Mouse (Mus musculus) C2C12 (cell line): ENCODE data around the gene Pmpca. TPM values are rescaled to one million over a fixed set of nuclear protein-coding genes. Genes with fewer than 3 reads are reported as not detected.

ENCODE experiments used
- H3K27me3 ChIP-seq: one replicate; pipeline ENCODE4 v1.6.1; 2011; ENCODE audit not compliant: control insufficient read depth, insufficient read depth, insufficient read length
- H3K36me3 ChIP-seq: one replicate; pipeline ENCODE4 v1.6.1; 2011; ENCODE audit not compliant: control insufficient read depth, insufficient read depth
- H3K4me3 ChIP-seq: one replicate; pipeline ENCODE4 v1.5.1; 2011; ENCODE audit warnings: mild to moderate bottlenecking, control low read depth; ENCODE audit not compliant: poor library complexity, insufficient read depth, severe bottlenecking
- H3K79me2 ChIP-seq: one replicate; pipeline ENCODE4 v1.6.1; 2011; ENCODE audit not compliant: control insufficient read depth, insufficient read depth
- H3K79me3 ChIP-seq: one replicate; pipeline ENCODE4 v1.6.1; 2011; ENCODE audit warnings: low read depth, control low read depth
- H3ac ChIP-seq: one replicate; pipeline ENCODE3; 2011; ENCODE audit warnings: low read depth; ENCODE audit not compliant: control insufficient read depth, insufficient read length
- CEBPB ChIP-seq: IDR thresholded peaks from one replicate; pipeline ENCODE4 v1.6.1; 2011; ENCODE audit warnings: low read depth, mild to moderate bottlenecking, control low read depth, moderate library complexity
- CTCF ChIP-seq: IDR thresholded peaks from one replicate; pipeline ENCODE4 v1.5.1; 2011; ENCODE audit not compliant: control insufficient read depth, insufficient read depth, insufficient read length
- FOSL1 ChIP-seq: IDR thresholded peaks from one replicate; pipeline ENCODE4 v1.8.0; 2011; ENCODE audit warnings: mild to moderate bottlenecking, low read length; ENCODE audit not compliant: poor library complexity, insufficient read depth, severe bottlenecking
- MAX ChIP-seq: IDR thresholded peaks from one replicate; pipeline ENCODE4 v1.6.1; 2011; ENCODE audit warnings: mild to moderate bottlenecking, control low read depth
- MYOD1 ChIP-seq: IDR thresholded peaks from one replicate; pipeline ENCODE4 v1.6.1; 2011; ENCODE audit warnings: low read depth; ENCODE audit not compliant: control insufficient read depth, insufficient read length
- MYOG ChIP-seq: IDR thresholded peaks from one replicate; pipeline ENCODE4 v1.6.1; 2011; ENCODE audit not compliant: control insufficient read depth, insufficient read length; ENCODE audit errors: extremely low read depth
- USF1 ChIP-seq: IDR thresholded peaks from one replicate; pipeline ENCODE4 v1.6.1; 2011; ENCODE audit warnings: low read depth, mild to moderate bottlenecking, control low read depth, moderate library complexity
- polyA plus RNA-seq: library from polyadenylated mRNA; unstranded; fragments of >200 nt; fragmentation: generic; extraction: Trizol; gene quantifications from one replicate; pipeline ENCODE4 v1.2.1, GENCODE M21; 2012; ENCODE audit warnings: missing spikeins

Pmpca gene
- polyA plus RNA-seq, 1 experiment = 93.8 TPM

- Histone ChIP-seq H3K36me3 (no peaks in the 10 kb centered on the region), H3K27me3 (no peaks in the 10 kb centered on the region), H3K79me3 (no peaks in the 10 kb centered on the region), H3K79me2 (no peaks in the 10 kb centered on the region), H3K4me3 (no peak overlapping the region), H3ac (no peak overlapping the region)
- TF ChIP-seq FOSL1 = no peak
Observed at GRCm38 (mm10) chr2:26356678-26357077, 32.5 kb upstream of the Pmpca start.

GRCm38 (mm10) chr2:26357484-26357883 lies 31.7 kb upstream of the Pmpca start:
- TF ChIP-seq USF1 (no peak), MAX (no peak)
- Histone ChIP-seq H3K79me3 (no peaks in the 10 kb centered on the region), H3ac (no peak overlapping the region), H3K4me3 (no peak overlapping the region), H3K36me3 (no peaks in the 10 kb centered on the region), H3K79me2 (no peaks in the 10 kb centered on the region), H3K27me3 (no peaks in the 10 kb centered on the region)

- TF ChIP-seq MYOD1 (no peak), FOSL1 (no peak), USF1 (no peak), CTCF (no peak), MAX (no peak), CEBPB (no peak), MYOG (no peak)
- Histone ChIP-seq H3K4me3 (no peak overlapping the region), H3K36me3 (peaks cover 4% of the 10 kb centered on the region), H3K27me3 (no peaks in the 10 kb centered on the region), H3K79me2 (no peaks in the 10 kb centered on the region), H3ac (no peak overlapping the region), H3K79me3 (no peaks in the 10 kb centered on the region)
Observed at GRCm38 (mm10) chr2:26358667-26359320, 30.3 kb upstream of the Pmpca start.

DNA sequence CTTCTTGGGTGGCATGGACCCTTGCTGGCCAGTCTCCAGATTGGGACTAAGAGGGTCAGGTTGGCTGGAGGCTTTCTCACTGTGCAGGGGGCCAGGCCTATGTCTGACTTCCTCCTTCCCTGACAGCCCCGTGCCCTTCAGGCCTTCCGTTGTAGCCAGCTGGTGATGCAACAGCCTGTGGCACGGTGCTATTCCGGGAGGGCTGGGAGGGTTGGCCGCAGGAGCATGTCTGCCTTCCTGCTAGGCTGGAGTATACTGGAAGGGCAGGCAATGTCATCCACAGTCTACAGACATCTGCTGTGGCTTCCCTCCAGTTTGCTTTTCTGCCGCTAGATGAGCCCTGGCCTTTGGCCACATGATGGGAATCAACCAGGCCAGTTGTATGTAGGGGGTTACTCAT lies 29.2 kb upstream of the Pmpca start:
- Histone ChIP-seq H3K27me3 (no peaks in the 10 kb centered on the region), H3K79me2 (no peaks in the 10 kb centered on the region), H3K36me3 (peaks cover 16% of the 10 kb centered on the region), H3ac (no peak overlapping the region), H3K4me3 (no peak overlapping the region), H3K79me3 (no peaks in the 10 kb centered on the region)
- TF ChIP-seq FOSL1 = no peak
- TF ChIP-seq MAX = no peak
- no peak for TF ChIP-seq USF1
- TF ChIP-seq CTCF = no peak
- no peak for TF ChIP-seq MYOG

- Histone ChIP-seq H3K27me3 (no peaks in the 10 kb centered on the region), H3K4me3 (no peak within 1 kb of the TSS), H3K79me3 (no peaks in the 10 kb centered on the region), H3K79me2 (no peaks in the 10 kb centered on the region), H3ac (no peak within 1 kb of the TSS), H3K36me3 (peaks cover 24% of the 10 kb centered on the region)
- TF ChIP-seq FOSL1 = no peak
- TF ChIP-seq MAX = no peak
- no peak for TF ChIP-seq CEBPB
- TF ChIP-seq USF1 = no peak
- TF ChIP-seq MYOD1 = no peak
- no peak for TF ChIP-seq MYOG
- TF ChIP-seq CTCF = no peak
Observed at GRCm38 (mm10) chr2:26360772-26361171, 28.4 kb upstream of the Pmpca start, which contains the start of gene Card9. Gene Card9, minus strand, starts transcription at chr2:26360918.

DNA sequence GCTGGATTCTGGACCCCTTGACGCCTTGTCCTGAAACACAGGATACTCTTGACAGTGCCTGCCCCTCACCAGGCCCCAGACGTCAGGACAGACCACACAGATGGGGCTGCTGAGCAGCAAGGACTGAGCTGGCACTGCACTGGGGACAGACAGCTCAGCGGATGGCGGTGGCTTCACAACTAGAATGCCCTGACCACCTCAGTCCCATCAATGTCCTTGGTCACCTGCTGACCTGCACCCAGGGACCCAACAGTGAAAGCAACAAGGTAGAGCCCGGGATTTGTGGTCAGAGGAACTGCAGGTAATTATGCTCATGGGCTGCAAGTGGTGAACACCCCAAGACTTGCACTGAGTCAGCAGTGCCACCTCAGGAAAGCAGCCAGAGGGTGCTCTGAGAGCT lies 26.1 kb upstream of the Pmpca start:
- Histone ChIP-seq H3K27me3 (no peaks in the 10 kb centered on the region), H3ac (no peak overlapping the region), H3K36me3 (peaks cover 44% of the 10 kb centered on the region), H3K4me3 (no peak overlapping the region), H3K79me3 (no peaks in the 10 kb centered on the region), H3K79me2 (no peaks in the 10 kb centered on the region)
- TF ChIP-seq MAX = no peak
- TF ChIP-seq MYOG = no peak
- TF ChIP-seq CEBPB = no peak
- no peak for TF ChIP-seq CTCF
- TF ChIP-seq MYOD1 = no peak
- TF ChIP-seq FOSL1 = no peak
- TF ChIP-seq USF1 = no peak
